Mouse (Mus musculus) midbrain, postnatal 0 days (tissue): ENCODE data around the gene Ncoa7. TPM values are rescaled to one million over a fixed set of nuclear protein-coding genes. Genes with fewer than 3 reads are reported as not detected.

Source experiments
- ATAC-seq: fragments of 200-750 bp; cut with Nextera tagmentation; 2 replicates; pipeline ENCODE4 v1.8.0; 2017; ENCODE audit warnings: moderate number of reproducible peaks, mild to moderate bottlenecking, moderate TSS enrichment, moderate library complexity; ENCODE audit not compliant: low FRiP score
- DNase-seq: peaks from one replicate; pipeline ENCODE4 v3.0.0-alpha.2; 2015; ENCODE audit warnings: low spot score
- H3K27ac ChIP-seq: fragments of 300-500 bp; sonication (generic); 2 replicates; pipeline ENCODE4 v1.5.1; 2014; ENCODE audit warnings: low read depth, mild to moderate bottlenecking, low read length, mixed read lengths
- H3K27me3 ChIP-seq: fragments of 300-500 bp; sonication (generic); 2 replicates; pipeline ENCODE4 v1.6.1; 2014; ENCODE audit warnings: low read length, control low read depth, mixed read lengths; ENCODE audit not compliant: insufficient read depth
- H3K36me3 ChIP-seq: fragments of 300-500 bp; sonication (generic); 2 replicates; pipeline ENCODE4 v1.6.1; 2014; ENCODE audit warnings: low read length, control low read depth, mixed read lengths; ENCODE audit not compliant: insufficient read depth
- H3K4me1 ChIP-seq: fragments of 300-500 bp; sonication (generic); 2 replicates; pipeline ENCODE4 v1.6.1; 2014; ENCODE audit warnings: mild to moderate bottlenecking, control low read depth, antibody characterized with exemption, low read length, mixed read lengths; ENCODE audit not compliant: insufficient read depth
- H3K4me2 ChIP-seq: fragments of 300-500 bp; sonication (generic); 2 replicates; pipeline ENCODE4 v1.6.1; 2014; ENCODE audit warnings: low read depth, mild to moderate bottlenecking, low read length, mixed read lengths; ENCODE audit not compliant: poor library complexity, severe bottlenecking
- H3K4me3 ChIP-seq: fragments of 300-500 bp; sonication (generic); 2 replicates; pipeline ENCODE4 v1.5.1; 2014; ENCODE audit warnings: low read depth, mild to moderate bottlenecking, low read length, moderate library complexity
- H3K9ac ChIP-seq: fragments of 300-500 bp; sonication (generic); replicated peaks from 2 replicates; pipeline ENCODE4 v1.6.1; 2014; ENCODE audit warnings: mild to moderate bottlenecking, low read length, moderate library complexity, mixed read lengths; ENCODE audit not compliant: poor library complexity, severe bottlenecking
- H3K9me3 ChIP-seq: fragments of 300-500 bp; sonication (generic); 2 replicates; pipeline ENCODE4 v1.6.1; 2016; ENCODE audit warnings: low read length, control low read depth
- CTCF ChIP-seq: IDR thresholded peaks from 2 replicates; pipeline ENCODE4 v1.5.1; 2016; ENCODE audit warnings: antibody characterized with exemption, mild to moderate bottlenecking
- WGBS: fragments of 180-500 bp; shearing (Covaris S2); extraction: QIAGEN DNeasy Blood & Tissue Kit; methylation state at CpG from one replicate; pipeline ENCODE4 v1.1.7; 2014; 5-methylcytosine and 5-hydroxymethylcytosine counted together
- polyA plus RNA-seq: library from polyadenylated mRNA; unstranded; fragments of >200 nt; fragmentation: Nextera tagmentation; extraction: Ambion mirVana; gene quantifications from 2 replicates; pipeline ENCODE4 v1.2.1, GENCODE M21; 2015
- total RNA-seq: library from RNA; depleted of rRNA; stranded (reverse); fragments of >200 nt; gene quantifications from 2 replicates; pipeline ENCODE4 v1.2.3, GENCODE M21; 2014

The Ncoa7 gene
- total and polyA plus RNA-seq, 2 experiments from 2014 or later = 22.9 to 25.8 TPM

GRCm38 (mm10) chr10:30729157-30730096 lies 73.7 kb downstream of the Ncoa7 start:
- H3K36me3 ChIP-seq = no peaks in the 10 kb centered on the region
- 91% methylated on average over 5 of the region's 5 CpGs for WGBS
- no peak for ATAC-seq

DNA sequence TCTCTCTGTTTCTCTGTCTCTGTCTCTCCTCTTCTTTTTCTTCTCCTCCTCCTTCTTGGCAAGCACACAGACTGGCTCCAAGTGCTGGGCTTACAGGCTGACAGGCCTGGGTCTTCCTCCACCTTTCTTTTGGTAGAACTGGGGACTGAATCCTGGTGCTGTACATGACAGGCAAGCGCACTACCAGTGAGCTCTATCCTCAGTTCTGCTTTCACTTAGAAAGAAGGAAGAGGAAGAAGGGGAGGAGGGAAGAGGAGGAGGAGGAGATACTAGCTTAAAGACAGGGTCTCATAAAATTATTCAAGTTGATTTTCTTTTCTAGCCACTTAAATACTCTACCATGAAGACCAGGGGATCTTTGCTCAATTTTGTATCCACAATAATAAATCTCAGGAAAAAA lies 80.1 kb downstream of the Ncoa7 start:
- H3K4me2 ChIP-seq = no peak overlapping the region
- no peak overlapping the region for H3K9ac ChIP-seq
- TF ChIP-seq CTCF = no peak
- H3K36me3 ChIP-seq = peaks cover 6% of the 10 kb centered on the region; the same call in 1 of the 2 replicates
- no peak for ATAC-seq
- no peak overlapping the region for H3K27ac ChIP-seq
- H3K9me3 ChIP-seq = no peaks in the 10 kb centered on the region
- no peak for DNase-seq
- H3K27me3 ChIP-seq = no peaks in the 10 kb centered on the region
- 95% methylated on average over 1 of the region's 1 CpGs for WGBS
- H3K4me3 ChIP-seq = no peak overlapping the region
- no peaks in the 10 kb centered on the region for H3K4me1 ChIP-seq

More at GRCm38 (mm10) chr10:30729157-30730096, 73.7 kb downstream of the Ncoa7 start:
- Histone ChIP-seq H3K4me2 (no peak overlapping the region), H3K9me3 (no peaks in the 10 kb centered on the region), H3K4me3 (no peak overlapping the region), H3K9ac (no peak overlapping the region), H3K4me1 (no peaks in the 10 kb centered on the region), H3K27me3 (no peaks in the 10 kb centered on the region), H3K27ac (no peak overlapping the region)
- TF ChIP-seq CTCF = no peak
- DNase-seq = no peak

- Histone ChIP-seq H3K4me1 (no peaks in the 10 kb centered on the region), H3K9ac (no peak overlapping the region), H3K27ac (no peak overlapping the region), H3K9me3 (no peaks in the 10 kb centered on the region), H3K36me3 (peaks cover 6% of the 10 kb centered on the region; the same call in 1 of the 2 replicates), H3K4me2 (no peak overlapping the region), H3K27me3 (no peaks in the 10 kb centered on the region), H3K4me3 (no peak overlapping the region)
- no peak for TF ChIP-seq CTCF
- ATAC-seq = 0 out of 2 replicates have a peak, but pooled peaks have one; percentile 52
- DNase-seq = no peak
- 94% methylated on average over 3 of the region's 3 CpGs for WGBS
These were observed 82.6 kb downstream of the Ncoa7 start for GRCm38 (mm10) chr10:30720556-30720955.

- TF ChIP-seq CTCF = no peak
- WGBS = 95% methylated on average over 1 of the region's 1 CpGs
- ATAC-seq = no peak
These were observed 83.2 kb downstream of the Ncoa7 start for GRCm38 (mm10) chr10:30719947-30720346.

DNA sequence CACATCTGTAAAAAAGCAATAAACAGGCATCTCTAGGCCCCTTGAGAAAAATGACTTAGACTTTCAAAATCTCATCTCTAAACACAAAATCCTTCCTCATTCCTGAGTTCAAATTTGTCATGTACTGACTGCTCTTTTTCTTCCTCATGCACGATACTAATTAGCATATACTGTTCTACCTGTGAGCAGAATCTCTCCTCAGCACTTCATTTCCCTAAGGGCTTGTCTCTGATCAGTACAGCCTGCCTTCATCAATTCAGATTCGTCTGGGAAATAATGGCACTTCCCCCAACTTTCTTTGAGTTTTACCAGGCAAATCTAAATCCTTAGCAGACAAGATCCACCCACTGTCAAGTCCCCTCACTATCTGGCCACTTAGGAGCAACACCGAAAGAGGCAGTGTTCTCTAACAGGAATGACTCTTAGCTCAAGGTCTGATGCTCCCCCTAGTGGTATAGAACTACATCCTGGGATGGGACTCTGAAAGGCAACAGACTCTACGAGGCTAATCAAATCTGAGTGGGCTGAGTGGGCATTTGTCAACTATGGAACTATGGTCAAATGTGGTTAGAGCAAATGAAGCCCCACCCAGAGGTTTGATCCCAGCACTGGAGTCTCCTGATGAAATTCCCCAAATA lies 84.3 kb downstream of the Ncoa7 start:
- no peaks in the 10 kb centered on the region for H3K9me3 ChIP-seq
- no peak overlapping the region for H3K9ac ChIP-seq
- ATAC-seq = peak; percentile 63
- peak; percentile 82 for TF ChIP-seq CTCF
- H3K4me2 ChIP-seq = no peak overlapping the region
- no peaks in the 10 kb centered on the region for H3K27me3 ChIP-seq
- peaks cover 6% of the 10 kb centered on the region; the same call in 1 of the 2 replicates for H3K36me3 ChIP-seq
- DNase-seq = peak; percentile 72
- H3K27ac ChIP-seq = no peak overlapping the region
- H3K4me1 ChIP-seq = no peaks in the 10 kb centered on the region
- no peak overlapping the region for H3K4me3 ChIP-seq
- WGBS = 20% methylated on average over 4 of the region's 4 CpGs

More at GRCm38 (mm10) chr10:30719947-30720346, 83.2 kb downstream of the Ncoa7 start:
- Histone ChIP-seq H3K4me1 (no peaks in the 10 kb centered on the region), H3K27ac (no peak overlapping the region), H3K9me3 (no peaks in the 10 kb centered on the region), H3K4me3 (no peak overlapping the region), H3K36me3 (peaks cover 6% of the 10 kb centered on the region; the same call in 1 of the 2 replicates), H3K9ac (no peak overlapping the region), H3K27me3 (no peaks in the 10 kb centered on the region), H3K4me2 (no peak overlapping the region)
- no peak for DNase-seq

- TF ChIP-seq CTCF = no peak
- peaks cover 6% of the 10 kb centered on the region; the same call in 1 of the 2 replicates for H3K36me3 ChIP-seq
- no peak overlapping the region for H3K27ac ChIP-seq
- no peak overlapping the region for H3K4me2 ChIP-seq
- DNase-seq (no peak), ATAC-seq (no peak)
- no peak overlapping the region for H3K9ac ChIP-seq
- no peaks in the 10 kb centered on the region for H3K27me3 ChIP-seq
- H3K9me3 ChIP-seq = no peaks in the 10 kb centered on the region
- no peaks in the 10 kb centered on the region for H3K4me1 ChIP-seq
- no peak overlapping the region for H3K4me3 ChIP-seq
These were observed 87.0 kb downstream of the Ncoa7 start for GRCm38 (mm10) chr10:30716171-30716570.
